Mouse (Mus musculus): ENCODE measurements around the gene Pou6f1. TPM values are rescaled to one million over a fixed set of nuclear protein-coding genes. Genes with fewer than 3 reads are reported as not detected.

The Pou6f1 gene
- total and polyA plus RNA-seq, 3 experiments: 1.7 to 9.1 (median 7.4) TPM

DNA sequence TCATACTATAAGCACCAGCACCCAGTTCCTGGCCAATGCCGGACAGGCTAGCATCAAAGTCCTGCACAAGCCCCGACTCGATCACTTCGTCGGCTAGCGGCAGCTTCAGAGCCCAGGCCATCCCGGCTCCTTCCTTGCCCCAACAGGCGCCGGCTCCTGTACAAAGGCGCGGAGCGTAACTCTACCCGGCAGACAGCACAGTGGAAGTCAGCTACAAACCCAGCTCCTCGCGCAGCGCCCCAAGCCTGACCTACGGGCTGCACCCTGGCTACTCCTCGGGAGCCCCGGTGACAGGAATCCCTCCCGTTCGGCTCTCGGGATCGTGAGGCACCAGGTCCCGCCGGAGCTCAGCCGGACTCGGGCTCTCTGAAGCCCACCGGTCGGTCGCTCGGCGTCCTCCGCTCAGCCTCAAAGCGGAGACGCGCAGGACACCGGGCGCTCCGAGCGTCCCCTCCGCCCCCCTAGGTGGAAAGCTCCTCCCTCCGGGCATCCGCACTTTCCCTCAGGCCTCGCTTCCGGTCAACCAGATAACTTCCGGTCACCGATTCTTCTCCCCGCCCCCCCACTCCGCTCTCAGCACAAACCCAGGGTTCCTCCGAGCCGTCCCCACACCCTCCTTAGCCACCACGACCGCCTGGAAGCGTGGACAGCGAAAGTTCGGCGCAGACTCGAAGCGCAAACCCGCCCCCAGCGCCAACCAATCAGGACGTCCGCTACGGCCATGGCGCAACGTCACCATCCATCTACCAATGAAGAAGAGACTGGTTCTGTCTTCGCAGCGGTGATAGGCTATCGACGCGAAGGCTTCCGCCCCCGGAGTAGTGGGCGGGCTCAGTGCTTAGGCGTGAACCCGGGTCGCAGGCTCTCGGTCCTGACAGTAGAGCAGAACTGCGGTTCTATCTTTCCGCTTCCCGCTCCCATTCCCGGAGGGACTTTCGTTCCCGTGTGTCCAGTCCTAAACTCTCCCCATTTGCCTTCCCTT is 48.2 kb downstream of the Pou6f1 start, which contains the start of gene Tfcp2:
Gene Tfcp2, minus strand, starts transcription at position 683 of the 982 bp plus-strand sequence.
- in situ Hi-C loops (cut with MboI; ENCODE audit: low pct_ligation_motif_present, low pct_unique_long_range_greater_than_20kb, low sequenced_read_pairs): no loop called here
- Histone ChIP-seq H3K79me2 (replicated peaks; ENCODE audit: control insufficient read depth, extremely low read depth, insufficient read depth, poor library complexity, severe bottlenecking) (peaks cover 3% of the 10 kb centered on the region; the same call in 1 of the 2 replicates), H3K27ac (ENCODE audit: insufficient read depth, low read depth) (peak within 1 kb of the TSS; percentile 26), H3K36me3 (replicated peaks in 1 of 2; ENCODE audit: control insufficient read depth in 1 of 2, insufficient read depth in 1 of 2, low read length in 1 of 2) (peaks cover 6 to 19% of the 10 kb centered on the region in 2 experiments), H3K4me2 (ENCODE audit: insufficient read depth, low read depth, poor library complexity, severe bottlenecking) (peak within 1 kb of the TSS; percentile 84), H3K9ac (ENCODE audit: insufficient read depth, low read depth) (peak within 1 kb of the TSS; percentile 83), H3K27me3 (replicated peaks) (peaks cover 5% of the 10 kb centered on the region), H3K9me3 (replicated peaks; ENCODE audit: low read length) (peaks cover 6% of the 10 kb centered on the region), H3K4me3 (replicated peaks in 1 of 3; ENCODE audit: low read depth in 2 of 3, low read length in 2 of 3, poor library complexity in 1 of 3) (peak within 1 kb of the TSS; percentile 80 to 93 (median 89)), H3K4me1 (ENCODE audit: control insufficient read depth in 1 of 2, insufficient read depth in 2 of 2) (peaks cover 3 to 18% of the 10 kb centered on the region in 2 experiments; a peak in 2 of 4 replicates)
- dilution Hi-C loops (cut with MboI; ENCODE audit: extremely low pct_ligation_motif_present, extremely low pct_unique_long_range_greater_than_20kb, low sequenced_read_pairs): no loop called here
- TF ChIP-seq TCF12 (IDR thresholded peaks at IDR 0.05; ENCODE audit: low read depth, low read length) (peak; percentile 66), TBP (conservative IDR thresholded peaks at IDR 0.05; ENCODE audit: low read depth, low read length) (peak; percentile 70; the same call in 1 of the 2 replicates), ELF1 (IDR thresholded peaks at IDR 0.05; ENCODE audit: low read depth, low read length) (peak; percentile 82), BHLHE40 (IDR thresholded peaks at IDR 0.05; ENCODE audit: low read depth, low read length) (no peak), MAX (IDR thresholded peaks at IDR 0.05; ENCODE audit: low read length) (peak; percentile 48; the same call in 1 of the 2 replicates), CHD2 (IDR thresholded peaks at IDR 0.05; ENCODE audit: low read length) (peak; percentile 96), ZNF384 (IDR thresholded peaks at IDR 0.05; ENCODE audit: low read depth, low read length) (no peak), MXI1 (IDR thresholded peaks at IDR 0.05; ENCODE audit: low read depth, low read length) (peak; percentile 61; the same call in 1 of the 2 replicates), HCFC1 (IDR thresholded peaks at IDR 0.05; ENCODE audit: low read depth, low read length) (peak; percentile 67), PAX5 (IDR thresholded peaks at IDR 0.05; ENCODE audit: low read length) (no peak), POLR2A (IDR thresholded peaks at IDR 0.05; ENCODE audit: low read depth, low read length) (peak; percentile 96), RAD21 (IDR thresholded peaks at IDR 0.05; ENCODE audit: low read depth, low read length) (no peak), NELFE (IDR thresholded peaks at IDR 0.05; ENCODE audit: low read depth, low read length) (peak; percentile 83), POLR2AphosphoS2 (IDR thresholded peaks at IDR 0.05; ENCODE audit: low read depth, low read length) (peak; percentile 91), UBTF (IDR thresholded peaks at IDR 0.05; ENCODE audit: low read depth, low read length) (no peak), ZKSCAN1 (IDR thresholded peaks at IDR 0.05; ENCODE audit: borderline replicate concordance, low read depth, low read length) (no peak), MEF2A (IDR thresholded peaks at IDR 0.05; ENCODE audit: borderline replicate concordance, low read depth, low read length) (no peak), KAT2A (IDR thresholded peaks at IDR 0.05; ENCODE audit: insufficient replicate concordance, low read length) (peak; percentile 35; the same call in 1 of the 2 replicates), NRF1 (IDR thresholded peaks at IDR 0.05; ENCODE audit: low read depth, low read length) (peak; percentile 81), ZMIZ1 (IDR thresholded peaks at IDR 0.05; ENCODE audit: low read depth, low read length) (peak; percentile 91), MAZ (IDR thresholded peaks at IDR 0.05; ENCODE audit: low read depth, low read length) (no peak), SIN3A (IDR thresholded peaks at IDR 0.05; ENCODE audit: low read length) (peak; percentile 76), IRF4 (IDR thresholded peaks at IDR 0.05; ENCODE audit: low read depth, low read length) (peak; percentile 18; the same call in 1 of the 2 replicates)
- DNase-seq (ENCODE audit: extremely low read depth): peak; percentile 99

Measured in CH12.LX (cell line).